31 mouse cellular contexts compared by ENCODE assay signal in genomic region chr14:101687696-101688095, GRCm38 (mm10). TPM values are rescaled to one million over a fixed set of nuclear protein-coding genes. Genes with fewer than 3 reads are reported as not detected.
DNase-seq lines count a peak whose midpoint lies in the region; ATAC-seq lines count a peak whose summit lies in the region.
"Had no signal": no experiment of that assay in that cellular context is flagged by ENCODE, and none has a peak within 500 bp of the region (broad histone marks: within the 10 kb centered on the region; RNA-seq: fewer than 3 reads in every experiment).

No protein-coding gene starts in this region.

- H3K9me3 ChIP-seq in kidney, embryonic 14.5 days (ENCODE audit: control insufficient read depth, low read length): no peaks in the 10 kb centered on the region
- no peaks in the 10 kb centered on the region for H3K9me3 ChIP-seq in heart, embryonic 11.5 days (replicated peaks; ENCODE audit: control insufficient read depth, low read length)
- H3K9me3 ChIP-seq: embryonic facial prominence, embryonic 10.5 days; embryonic facial prominence, embryonic 13.5 days; forebrain, embryonic 12.5 days; forebrain, embryonic 15.5 days; G1E; heart, embryonic 12.5 days; heart, embryonic 15.5 days; hindbrain, embryonic 10.5 days; hindbrain, embryonic 13.5 days had no signal

- WGBS in kidney, embryonic 14.5 days: 94% methylated on average over 6 of the region's 6 CpGs
- WGBS in heart, embryonic 11.5 days (ENCODE audit: insufficient replicate concordance): 89% methylated on average over 6 of the region's 6 CpGs

- H3K4me3 ChIP-seq in kidney, embryonic 14.5 days (ENCODE audit: low read length): no peak overlapping the region
- H3K4me3 ChIP-seq in brown adipose tissue, adult 24 weeks (ENCODE audit: insufficient read depth, low read depth, low read length): no peak overlapping the region
- H3K4me3 ChIP-seq in heart, embryonic 11.5 days (ENCODE audit: low read depth, low read length): no peak overlapping the region
- H3K4me3 ChIP-seq: embryonic facial prominence, embryonic 10.5 days; embryonic facial prominence, embryonic 13.5 days; erythroblast, embryonic 14.5 days; forebrain, embryonic 12.5 days; forebrain, embryonic 15.5 days; heart, embryonic 12.5 days; heart, embryonic 15.5 days; hindbrain, embryonic 10.5 days; hindbrain, embryonic 13.5 days had no signal

- H3K36me3 ChIP-seq in kidney, embryonic 14.5 days (ENCODE audit: control insufficient read depth, insufficient read depth, low read length): peaks cover 9% of the 10 kb centered on the region; the same call in 1 of the 2 replicates
- no peaks in the 10 kb centered on the region for H3K36me3 ChIP-seq in heart, embryonic 11.5 days (ENCODE audit: control insufficient read depth, insufficient read depth, low read length)
- H3K36me3 ChIP-seq: embryonic facial prominence, embryonic 13.5 days; heart, embryonic 15.5 days had no signal

- no peak overlapping the region for H3K27ac ChIP-seq in kidney, embryonic 14.5 days (ENCODE audit: low read depth, low read length)
- peak overlapping the region; percentile 24 for H3K27ac ChIP-seq in brown adipose tissue, adult 24 weeks (replicated peaks; ENCODE audit: low read depth, low read length)
- no peak overlapping the region for H3K27ac ChIP-seq in heart, embryonic 11.5 days (ENCODE audit: low read depth, low read length)
- H3K27ac ChIP-seq: embryonic facial prominence, embryonic 10.5 days; embryonic facial prominence, embryonic 13.5 days; forebrain, embryonic 12.5 days; forebrain, embryonic 15.5 days; heart, embryonic 15.5 days; hindbrain, embryonic 10.5 days; hindbrain, embryonic 13.5 days had no signal

- H3K4me1 ChIP-seq in kidney, embryonic 14.5 days (ENCODE audit: control insufficient read depth, insufficient read depth, low read length): no peaks in the 10 kb centered on the region
- no peaks in the 10 kb centered on the region for H3K4me1 ChIP-seq in brown adipose tissue, adult 24 weeks (ENCODE audit: control insufficient read depth, insufficient read depth, insufficient read length, low read length)
- H3K4me1 ChIP-seq in heart, embryonic 11.5 days (ENCODE audit: control insufficient read depth, insufficient read depth, low read length): no peaks in the 10 kb centered on the region
- H3K4me1 ChIP-seq: embryonic facial prominence, embryonic 10.5 days; embryonic facial prominence, embryonic 13.5 days; forebrain, embryonic 12.5 days; forebrain, embryonic 15.5 days; heart, embryonic 12.5 days; heart, embryonic 15.5 days; hindbrain, embryonic 10.5 days; hindbrain, embryonic 13.5 days had no signal

- no peak overlapping the region for H3K9ac ChIP-seq in kidney, embryonic 14.5 days (ENCODE audit: low read depth, low read length)
- H3K9ac ChIP-seq in heart, embryonic 11.5 days (ENCODE audit: low read depth, low read length): no peak overlapping the region
- H3K9ac ChIP-seq: embryonic facial prominence, embryonic 13.5 days; forebrain, embryonic 12.5 days; forebrain, embryonic 15.5 days; heart, embryonic 12.5 days; heart, embryonic 15.5 days; hindbrain, embryonic 13.5 days had no signal

- no peak overlapping the region for H3K4me2 ChIP-seq in kidney, embryonic 14.5 days (replicated peaks; ENCODE audit: low read depth, low read length)
- no peak overlapping the region for H3K4me2 ChIP-seq in heart, embryonic 11.5 days
- H3K4me2 ChIP-seq: embryonic facial prominence, embryonic 13.5 days; forebrain, embryonic 12.5 days; forebrain, embryonic 15.5 days; heart, embryonic 12.5 days; heart, embryonic 15.5 days; hindbrain, embryonic 13.5 days had no signal

- peak; percentile 57 for DNase-seq in kidney, adult 11 months
- DNase-seq in kidney, postnatal 10 days: no peak
- peak; percentile 54 to 67 for DNase-seq in kidney, adult 8-10 months
- DNase-seq in kidney, postnatal 25 days: peak; percentile 31 to 56
- DNase-seq: adrenal gland, postnatal 10 days; adrenal gland, postnatal 36 days; B cell, adult 2 months; cerebellum, adult 11 months; cerebellum, adult 2 months; cerebellum, adult 9-11 months; cerebellum, postnatal 25 days; embryo, embryonic 11 days; gastrocnemius, postnatal 14 days; heart, postnatal 10 days; heart, postnatal 36 days had no signal

- ATAC-seq in kidney, embryonic 14.5 days (ENCODE audit: low FRiP score, low TSS enrichment): no peak
- no peak for ATAC-seq in heart, embryonic 11.5 days (replicated peaks; ENCODE audit: insufficient number of reproducible peaks, low FRiP score, low TSS enrichment)
- ATAC-seq: forebrain, embryonic 15.5 days; hindbrain, embryonic 16.5 days; Patski had no signal

- no peaks in the 10 kb centered on the region for H3K27me3 ChIP-seq in kidney, embryonic 14.5 days (ENCODE audit: control insufficient read depth, insufficient read depth, low read length)
- no peaks in the 10 kb centered on the region for H3K27me3 ChIP-seq in heart, embryonic 11.5 days (ENCODE audit: control insufficient read depth, insufficient read depth, low read length)
- H3K27me3 ChIP-seq: CH12.LX; embryonic facial prominence, embryonic 13.5 days; forebrain, embryonic 12.5 days; forebrain, embryonic 15.5 days; heart, embryonic 12.5 days; heart, embryonic 15.5 days; hindbrain, embryonic 13.5 days; Patski had no signal

RNA-seq across cellular contexts. Expression of gene Uchl3, which starts 33.9 kb away (rescaled TPM):
- polyA plus RNA-seq in kidney, embryonic 14.5 days (2014; fragmentation: Nextera tagmentation; extraction: Ambion mirVana): 173 and 219 TPM in 2 replicates
- polyA plus RNA-seq in brown adipose tissue, adult 24 weeks (2012; ENCODE audit: insufficient read depth, insufficient read length, missing spikeins): 67.9 and 83.8 TPM in 2 replicates
- polyA plus RNA-seq in heart, embryonic 11.5 days (2014; fragmentation: Nextera tagmentation; extraction: Ambion mirVana): 112 and 116 TPM in 2 replicates

RNA-seq across cellular contexts. Expression of gene Gm9922, which starts 41.9 kb away (rescaled TPM):
- polyA plus RNA-seq in kidney, embryonic 14.5 days (2014; fragmentation: Nextera tagmentation; extraction: Ambion mirVana): 1.6 and 3.0 TPM in 2 replicates
- 5.8 TPM in 1 of 2 replicates, not detected in the other for polyA plus RNA-seq in brown adipose tissue, adult 24 weeks (2012; ENCODE audit: insufficient read depth, insufficient read length, missing spikeins)
- 2.5 and 3.6 TPM in 2 replicates for polyA plus RNA-seq in heart, embryonic 11.5 days (2014; fragmentation: Nextera tagmentation; extraction: Ambion mirVana)
- polyA plus RNA-seq: erythroblast, embryonic 14.5 days; G1E; hindbrain, embryonic 10.5 days; hindbrain, embryonic 13.5 days had no signal

RNA-seq across cellular contexts. Expression of gene Lmo7, which starts 42.1 kb away (rescaled TPM):
- polyA plus RNA-seq in kidney, embryonic 14.5 days (2014; fragmentation: Nextera tagmentation; extraction: Ambion mirVana): 6.2 and 11.6 TPM in 2 replicates
- 6.6 and 17.4 TPM in 2 replicates for polyA plus RNA-seq in brown adipose tissue, adult 24 weeks (2012; ENCODE audit: insufficient read depth, insufficient read length, missing spikeins)
- polyA plus RNA-seq in heart, embryonic 11.5 days (2014; fragmentation: Nextera tagmentation; extraction: Ambion mirVana): 123 and 126 TPM in 2 replicates
- polyA plus RNA-seq: G1E had no signal

RNA-seq across cellular contexts. Expression of gene Commd6, which starts 47.2 kb away (rescaled TPM):
- 102 and 108 TPM in 2 replicates for polyA plus RNA-seq in kidney, embryonic 14.5 days (2014; fragmentation: Nextera tagmentation; extraction: Ambion mirVana)
- polyA plus RNA-seq in brown adipose tissue, adult 24 weeks (2012; ENCODE audit: insufficient read depth, insufficient read length, missing spikeins): 123 and 160 TPM in 2 replicates
- polyA plus RNA-seq in heart, embryonic 11.5 days (2014; fragmentation: Nextera tagmentation; extraction: Ambion mirVana): 81.7 and 91.3 TPM in 2 replicates
